Mouse (Mus musculus) hindbrain, embryonic 13.5 days (tissue): ENCODE measurements around the gene Dnajc17. TPM values are rescaled to one million over a fixed set of nuclear protein-coding genes. Genes with fewer than 3 reads are reported as not detected.
A peak's percentile ranks its signal among the peaks of the same experiment; 100 is the strongest.

Experiments used
- ATAC-seq: fragments of 200-750 bp; cut with Nextera tagmentation; 2 replicates; pipeline ENCODE4 v1.8.0; 2017; ENCODE audit warnings: moderate TSS enrichment; ENCODE audit not compliant: low FRiP score
- H3K27ac ChIP-seq: fragments of 300-500 bp; sonication (generic); 2 replicates; pipeline ENCODE4 v1.5.1; 2015; ENCODE audit warnings: inconsistent platforms, mild to moderate bottlenecking, moderate library complexity
- H3K27me3 ChIP-seq: fragments of 300-500 bp; sonication (generic); 2 replicates; pipeline ENCODE4 v1.6.1; 2015; ENCODE audit warnings: mild to moderate bottlenecking, inconsistent platforms
- H3K36me3 ChIP-seq: fragments of 300-500 bp; sonication (generic); 2 replicates; pipeline ENCODE4 v1.6.1; 2015; ENCODE audit warnings: mild to moderate bottlenecking, inconsistent platforms
- H3K4me1 ChIP-seq: fragments of 300-500 bp; sonication (generic); replicated peaks from 2 replicates; pipeline ENCODE4 v1.6.1; 2015; ENCODE audit warnings: inconsistent platforms
- H3K4me2 ChIP-seq: fragments of 300-500 bp; sonication (generic); 2 replicates; pipeline ENCODE4 v1.6.1; 2015; ENCODE audit warnings: inconsistent platforms, mild to moderate bottlenecking, moderate library complexity
- H3K4me3 ChIP-seq: fragments of 300-500 bp; sonication (generic); 2 replicates; pipeline ENCODE4 v1.5.1; 2015; ENCODE audit warnings: mild to moderate bottlenecking, inconsistent platforms
- H3K9ac ChIP-seq: fragments of 300-500 bp; sonication (generic); 2 replicates; pipeline ENCODE4 v1.6.1; 2015; ENCODE audit warnings: mild to moderate bottlenecking, inconsistent platforms
- H3K9me3 ChIP-seq: fragments of 300-500 bp; sonication (generic); 2 replicates; pipeline ENCODE4 v1.6.1; 2016; ENCODE audit warnings: inconsistent platforms
- WGBS: fragments of 180-500 bp; shearing (Covaris S2); methylation state at CpG from one replicate; pipeline ENCODE4 v1.1.7; 2015; 5-methylcytosine and 5-hydroxymethylcytosine counted together
- polyA plus RNA-seq: library from polyadenylated mRNA; unstranded; fragments of >200 nt; fragmentation: Nextera tagmentation; extraction: Ambion mirVana; gene quantifications from 2 replicates; pipeline ENCODE4 v1.2.1, GENCODE M21; 2015

Gene Dnajc17
- polyA plus RNA-seq, 1 experiment from 2014 or later = 25.0 TPM

- Histone ChIP-seq H3K4me1 (peaks cover 56% of the 10 kb centered on the region), H3K4me3 (no peak overlapping the region), H3K9me3 (no peaks in the 10 kb centered on the region), H3K36me3 (peaks cover 10% of the 10 kb centered on the region), H3K27me3 (peaks cover 45% of the 10 kb centered on the region), H3K4me2 (no peak overlapping the region), H3K27ac (no peak overlapping the region), H3K9ac (no peak overlapping the region)
- WGBS = 89% methylated on average over 2 of the region's 2 CpGs
- ATAC-seq = no peak
Measured at GRCm38 (mm10) chr2:119170282-119170681, 38.3 kb downstream of the Dnajc17 start.

DNA sequence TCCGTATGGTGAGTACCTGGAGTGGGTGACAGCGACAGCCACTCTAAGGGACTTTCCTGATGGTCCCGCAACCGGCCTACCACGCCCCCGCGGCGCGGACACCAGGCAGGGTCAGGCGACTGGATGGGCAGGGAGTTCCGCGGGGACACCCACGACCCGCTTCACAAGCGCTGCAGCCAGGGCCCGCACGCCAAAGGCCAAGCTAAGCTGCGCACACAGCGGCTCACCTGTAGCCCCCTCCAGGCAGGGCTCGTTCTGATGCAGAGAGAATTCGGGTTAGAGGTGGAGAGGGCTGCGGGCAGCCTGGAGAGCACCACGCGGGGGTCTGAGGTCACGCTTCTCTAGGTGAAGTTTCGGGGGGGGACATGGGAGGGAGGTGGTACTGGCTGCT, 40.7 kb downstream of the Dnajc17 start:
- Histone ChIP-seq H3K9ac (peak overlapping the region; percentile 68), H3K4me2 (peak overlapping the region; percentile 99), H3K36me3 (peaks cover 5% of the 10 kb centered on the region), H3K9me3 (no peaks in the 10 kb centered on the region), H3K4me1 (peaks cover 33% of the 10 kb centered on the region), H3K4me3 (peak overlapping the region; percentile 53), H3K27ac (no peak overlapping the region), H3K27me3 (peaks cover 63% of the 10 kb centered on the region)
- ATAC-seq = no peak; the same call in 1 of the 2 replicates
- WGBS = 4% methylated on average over 26 of the region's 26 CpGs

DNA sequence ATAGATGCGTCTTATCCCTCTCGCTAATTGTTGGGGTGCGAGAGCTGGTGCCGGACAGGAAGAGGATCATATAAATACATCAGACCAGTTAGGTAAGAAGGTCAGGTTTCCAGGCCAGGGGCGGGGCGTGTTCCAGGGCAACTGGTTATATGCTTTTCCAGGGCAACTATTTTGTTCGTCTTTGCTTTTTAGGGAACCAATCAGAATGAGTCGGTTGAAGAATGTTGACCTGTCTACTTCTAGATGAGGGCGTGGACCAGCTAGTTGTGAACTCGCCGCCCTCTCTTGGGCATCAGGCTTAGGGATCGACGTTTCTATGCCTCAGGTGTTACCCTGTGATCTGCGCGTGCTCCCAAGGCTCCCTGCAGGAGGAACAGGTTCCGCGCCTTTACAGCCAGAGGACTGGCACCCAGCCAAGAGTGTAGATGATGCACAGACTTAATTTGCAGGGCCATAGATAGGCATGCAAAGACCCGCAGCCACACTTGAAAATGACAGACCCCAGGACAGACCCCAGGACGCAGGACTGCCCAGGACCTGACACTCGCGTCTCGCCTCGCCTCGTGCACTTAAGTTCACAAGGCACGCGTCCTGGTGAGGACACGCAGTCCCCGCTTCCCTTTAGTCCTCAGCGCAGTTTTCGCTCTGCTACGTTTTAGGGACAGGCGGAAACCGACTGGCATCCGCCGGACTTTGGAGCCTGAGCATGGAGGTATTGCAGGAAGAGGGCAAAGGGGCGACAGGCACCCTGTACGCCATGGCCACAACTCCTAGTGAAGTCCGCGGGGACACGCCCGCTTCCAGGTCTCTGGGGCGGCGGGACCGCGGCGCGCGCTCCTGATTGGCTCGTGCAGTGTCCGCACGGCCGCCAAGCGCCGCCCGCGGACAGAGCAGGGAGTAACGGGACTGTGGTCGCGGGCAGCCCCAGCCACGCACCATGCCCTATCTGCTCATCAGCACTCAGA, 41.4 kb downstream of the Dnajc17 start, which contains the start of gene Gchfr:
Gchfr (plus strand) TSS at position 873 of the 965 bp plus-strand sequence.
- Histone ChIP-seq H3K4me2 (peak within 1 kb of the TSS; percentile 99), H3K4me3 (peak within 1 kb of the TSS; percentile 53), H3K36me3 (peaks cover 4% of the 10 kb centered on the region), H3K9ac (peak within 1 kb of the TSS; percentile 68), H3K4me1 (peaks cover 26% of the 10 kb centered on the region), H3K27ac (no peak within 1 kb of the TSS), H3K27me3 (peaks cover 63% of the 10 kb centered on the region), H3K9me3 (no peaks in the 10 kb centered on the region)
- peak; percentile 76 for ATAC-seq
- WGBS = under 1% methylated on average over 59 of the region's 60 CpGs

GRCm38 (mm10) chr2:119165401-119165800, 43.2 kb downstream of the Dnajc17 start:
- H3K9ac ChIP-seq = no peak overlapping the region
- peaks cover 63% of the 10 kb centered on the region for H3K27me3 ChIP-seq
- H3K36me3 ChIP-seq = no peaks in the 10 kb centered on the region
- ATAC-seq = no peak
- no peak overlapping the region for H3K4me2 ChIP-seq
- H3K4me3 ChIP-seq = no peak overlapping the region
- H3K4me1 ChIP-seq = peaks cover 17% of the 10 kb centered on the region
- no peaks in the 10 kb centered on the region for H3K9me3 ChIP-seq
- H3K27ac ChIP-seq = no peak overlapping the region

DNA sequence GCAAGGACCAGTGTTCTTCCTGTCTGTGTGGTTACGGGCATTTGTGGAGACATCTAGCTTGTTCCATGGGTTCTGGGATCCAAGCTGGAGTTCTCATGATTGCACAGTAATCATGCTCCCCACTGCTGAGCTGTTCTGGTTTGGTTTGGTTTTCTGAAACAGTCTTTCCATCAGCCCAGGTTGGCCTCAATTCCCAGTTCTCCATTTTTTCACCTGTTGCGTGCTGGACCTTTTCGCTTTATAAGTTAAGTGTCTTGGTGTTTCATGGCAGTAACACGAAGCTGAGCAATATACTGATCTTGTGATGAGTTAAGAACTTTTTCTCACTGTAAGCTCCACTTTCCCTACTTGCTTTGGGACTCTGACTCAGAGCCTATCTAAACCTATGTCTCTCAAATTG, 44.6 kb downstream of the Dnajc17 start:
- Histone ChIP-seq H3K4me3 (no peak overlapping the region), H3K4me2 (no peak overlapping the region), H3K4me1 (peaks cover 17% of the 10 kb centered on the region), H3K36me3 (no peaks in the 10 kb centered on the region), H3K9me3 (no peaks in the 10 kb centered on the region), H3K9ac (no peak overlapping the region), H3K27me3 (peaks cover 54% of the 10 kb centered on the region), H3K27ac (no peak overlapping the region)
- no peak for ATAC-seq
- WGBS = 89% methylated on average over 4 of the region's 4 CpGs

- ATAC-seq = no peak
- Histone ChIP-seq H3K4me1 (peaks cover 17% of the 10 kb centered on the region), H3K36me3 (no peaks in the 10 kb centered on the region), H3K4me2 (no peak overlapping the region), H3K9ac (no peak overlapping the region), H3K4me3 (no peak overlapping the region), H3K27me3 (peaks cover 49% of the 10 kb centered on the region), H3K27ac (no peak overlapping the region), H3K9me3 (no peaks in the 10 kb centered on the region)
- 73% methylated on average over 3 of the region's 3 CpGs for whole genome bisulfite sequencing
Measured at GRCm38 (mm10) chr2:119163135-119163534, 45.5 kb downstream of the Dnajc17 start.

- Histone ChIP-seq H3K9me3 (no peaks in the 10 kb centered on the region), H3K36me3 (no peaks in the 10 kb centered on the region), H3K27ac (no peak overlapping the region), H3K9ac (0 out of 2 replicates have a peak overlapping the region, but pooled peaks have one; percentile 3), H3K27me3 (peaks cover 30% of the 10 kb centered on the region), H3K4me2 (no peak overlapping the region), H3K4me1 (peaks cover 6% of the 10 kb centered on the region), H3K4me3 (no peak overlapping the region)
- ATAC-seq = no peak
- WGBS = 21% methylated on average over 2 of the region's 2 CpGs
Measured at GRCm38 (mm10) chr2:119161247-119161646, 47.3 kb downstream of the Dnajc17 start.

GRCm38 (mm10) chr2:119157836-119158235, 50.8 kb downstream of the Dnajc17 start:
- Histone ChIP-seq H3K27ac (no peak overlapping the region), H3K9me3 (no peaks in the 10 kb centered on the region), H3K4me2 (peak overlapping the region; percentile 97; the same call in 1 of the 2 replicates), H3K9ac (no peak overlapping the region), H3K4me1 (peaks cover 23% of the 10 kb centered on the region), H3K27me3 (peaks cover 2% of the 10 kb centered on the region; the same call in 1 of the 2 replicates), H3K4me3 (no peak overlapping the region), H3K36me3 (peaks cover 13% of the 10 kb centered on the region)
- ATAC-seq = no peak

DNA sequence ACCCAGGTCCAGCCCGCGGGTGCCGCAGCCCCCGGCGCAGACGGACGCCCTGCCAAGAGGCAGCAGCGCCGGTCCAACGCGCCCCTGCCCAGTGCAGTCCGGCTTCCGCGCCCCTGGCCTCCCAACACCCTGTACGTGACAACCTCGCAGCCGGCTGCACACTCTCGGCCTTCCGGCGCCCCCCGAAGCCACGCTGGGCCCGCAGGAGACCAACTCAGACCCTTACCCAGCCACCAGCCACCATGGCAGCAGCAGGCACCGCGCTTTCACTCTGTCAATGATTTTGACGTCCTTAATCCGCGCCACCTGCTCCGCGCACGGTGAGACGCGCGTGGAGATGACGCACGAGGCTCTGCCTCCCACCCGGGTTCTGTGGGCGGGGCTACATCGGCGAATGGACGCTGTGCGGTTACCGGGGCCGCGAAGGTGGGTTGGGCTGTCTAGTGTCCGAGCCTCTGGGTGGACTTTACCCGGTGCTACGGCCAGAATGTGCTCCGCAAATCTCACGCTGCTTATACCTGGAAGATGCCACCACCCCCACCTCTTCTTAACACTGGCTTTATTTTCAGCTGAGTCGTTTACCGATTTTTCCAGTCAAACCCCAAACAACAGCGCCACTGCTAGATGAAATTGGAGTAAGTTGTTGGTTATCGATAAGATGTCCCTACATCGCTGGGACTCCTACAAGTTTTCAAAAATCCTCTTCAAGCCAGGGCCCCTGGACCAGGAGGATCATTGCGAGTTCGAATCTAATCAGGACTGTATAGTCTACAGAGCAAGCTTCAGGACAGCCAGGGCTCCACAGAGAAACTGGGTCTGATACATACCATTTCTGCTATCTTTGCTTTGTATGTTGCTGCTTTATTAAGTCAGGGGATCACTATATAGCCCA, 51.7 kb downstream of the Dnajc17 start, which contains the start of gene Rmdn3:
Rmdn3 (minus strand) TSS at position 354 of the 892 bp plus-strand sequence.
- WGBS = under 1% methylated on average over 55 of the region's 57 CpGs
- H3K9me3 ChIP-seq = no peaks in the 10 kb centered on the region
- peak; percentile 93 for ATAC-seq
- peaks cover 2% of the 10 kb centered on the region; the same call in 1 of the 2 replicates for H3K27me3 ChIP-seq
- H3K4me3 ChIP-seq = peak within 1 kb of the TSS; percentile 99
- peaks cover 23% of the 10 kb centered on the region for H3K4me1 ChIP-seq
- peak within 1 kb of the TSS; percentile 97 for H3K4me2 ChIP-seq
- H3K27ac ChIP-seq = peak within 1 kb of the TSS; percentile 78
- peak within 1 kb of the TSS; percentile 93 for H3K9ac ChIP-seq
- peaks cover 22% of the 10 kb centered on the region for H3K36me3 ChIP-seq

GRCm38 (mm10) chr2:119156081-119156680, 52.4 kb downstream of the Dnajc17 start:
- ATAC-seq = peak; percentile 65
- WGBS = 9% methylated on average over 32 of the region's 34 CpGs
- peaks cover 23% of the 10 kb centered on the region for H3K4me1 ChIP-seq

GRCm38 (mm10) chr2:119155388-119155787, 53.2 kb downstream of the Dnajc17 start:
- H3K4me2 ChIP-seq = peak overlapping the region; percentile 97
- H3K27me3 ChIP-seq = peaks cover 2% of the 10 kb centered on the region; the same call in 1 of the 2 replicates
- H3K9ac ChIP-seq = peak overlapping the region; percentile 93
- no peaks in the 10 kb centered on the region for H3K9me3 ChIP-seq
- H3K27ac ChIP-seq = no peak overlapping the region
- peaks cover 23% of the 10 kb centered on the region for H3K4me1 ChIP-seq
- WGBS = 85% methylated on average over 9 of the region's 9 CpGs
- no peak for ATAC-seq
- peak overlapping the region; percentile 99 for H3K4me3 ChIP-seq
- H3K36me3 ChIP-seq = peaks cover 38% of the 10 kb centered on the region

More at GRCm38 (mm10) chr2:119156081-119156680, 52.4 kb downstream of the Dnajc17 start:
- no peaks in the 10 kb centered on the region for H3K9me3 ChIP-seq
- peak overlapping the region; percentile 78 for H3K27ac ChIP-seq
- H3K4me3 ChIP-seq = peak overlapping the region; percentile 99
- H3K9ac ChIP-seq = peak overlapping the region; percentile 93
- peaks cover 2% of the 10 kb centered on the region; the same call in 1 of the 2 replicates for H3K27me3 ChIP-seq
- H3K36me3 ChIP-seq = peaks cover 30% of the 10 kb centered on the region
- peak overlapping the region; percentile 97 for H3K4me2 ChIP-seq
